Mouse (Mus musculus) heart, postnatal 0 days (tissue): ENCODE results near the gene Rsad2.

Experiments
- CTCF ChIP-seq: IDR thresholded peaks from 2 replicates; pipeline ENCODE4 v1.5.1; 2016; ENCODE audit warnings: antibody characterized with exemption, control low read depth, low read depth
- EP300 ChIP-seq: IDR thresholded peaks from 2 replicates; pipeline ENCODE4 v1.6.1; 2016; ENCODE audit warnings: antibody characterized with exemption, low read depth

DNA sequence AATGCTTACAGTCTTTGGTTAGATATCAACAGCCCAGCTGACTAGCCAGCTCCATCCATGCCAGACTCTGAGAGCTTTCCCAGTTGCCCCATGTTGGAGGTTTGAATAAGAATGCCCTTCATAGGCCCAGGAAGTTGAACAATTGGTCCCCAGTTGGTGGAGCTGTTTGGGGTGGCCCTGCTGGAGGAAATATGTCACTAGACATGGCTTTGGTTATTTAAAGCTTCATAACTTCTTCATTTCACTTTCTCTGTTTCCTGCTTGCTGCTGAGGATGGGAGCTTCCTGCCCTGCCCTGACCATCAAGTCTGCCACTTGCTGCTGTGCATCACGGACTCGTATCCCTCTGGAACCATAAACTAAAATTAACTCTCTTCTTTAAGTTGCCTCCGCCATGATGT, 45.8 kb downstream of the Rsad2 start:
- TF ChIP-seq CTCF: no peak
- TF ChIP-seq EP300: no peak
